Mouse (Mus musculus) megakaryocyte, embryonic 14.5 days (primary cell): ENCODE data around the gene Gp5.

Source experiments
- FLI1 ChIP-seq: IDR thresholded peaks from 2 replicates; pipeline ENCODE4 v1.6.1; 2012; ENCODE audit warnings: low read length, inconsistent platforms, mixed read lengths
- GATA1 ChIP-seq: IDR thresholded peaks from 3 replicates; pipeline ENCODE4 v1.6.1; 2012; ENCODE audit warnings: mixed read lengths, low read length, inconsistent platforms, borderline replicate concordance

DNA sequence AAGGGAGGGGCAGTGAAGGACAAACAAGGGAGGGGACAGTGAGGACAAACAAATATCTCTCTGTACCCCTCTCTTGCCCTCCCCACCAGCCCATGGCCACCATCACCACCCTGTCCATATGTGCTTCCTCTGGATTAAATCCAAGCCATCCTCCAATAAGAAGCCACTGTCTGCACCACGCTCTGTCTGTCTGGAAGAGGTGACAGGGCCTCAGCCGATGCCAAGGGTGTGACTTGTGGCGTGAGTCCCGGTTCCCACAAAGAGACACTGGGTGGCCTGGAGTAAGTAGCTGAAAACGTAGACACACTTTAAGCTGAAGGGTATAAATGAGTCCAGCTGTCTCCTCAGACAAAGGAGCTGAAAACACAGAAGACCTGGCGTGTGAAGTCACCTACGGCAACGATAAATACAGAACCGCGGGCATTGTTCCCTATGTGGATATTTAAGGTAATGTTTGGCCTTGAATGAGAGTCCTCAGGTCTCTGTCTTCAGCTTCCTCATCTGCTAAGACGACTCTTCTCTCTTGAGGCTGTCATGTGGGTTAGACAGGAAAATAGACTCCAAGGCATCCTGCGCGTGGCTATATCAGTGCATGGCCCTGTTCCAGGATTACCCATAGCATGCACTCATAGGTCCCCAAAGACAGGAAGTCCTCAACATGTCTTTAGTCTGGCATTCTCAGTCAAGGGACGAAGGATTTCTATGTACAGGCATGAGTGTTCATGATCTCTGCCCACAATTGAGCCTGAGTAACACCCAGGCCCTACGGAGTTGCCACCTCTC, 34.8 kb downstream of the Gp5 start:
- no peak for TF ChIP-seq GATA1
- TF ChIP-seq FLI1 = no peak
